Mouse (Mus musculus): Measurements from ENCODE around the gene Ifrd2.

The Ifrd2 gene

DNA sequence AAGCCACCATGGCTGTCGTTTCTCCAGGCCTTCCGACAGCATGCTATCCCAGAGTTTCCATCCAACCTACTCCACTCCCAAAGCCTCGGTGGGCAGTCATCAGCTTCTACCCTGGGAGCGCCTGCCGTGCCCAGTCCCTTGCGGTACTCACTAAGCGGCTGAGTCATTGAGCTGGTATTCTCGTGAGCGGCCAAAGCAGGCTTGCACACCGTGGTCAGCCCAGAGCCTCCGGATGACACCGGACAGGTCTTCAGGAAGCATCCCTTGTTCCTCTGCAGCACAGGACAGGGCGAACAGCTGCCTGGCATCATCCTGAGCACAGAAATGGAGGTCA lies 32.1 kb downstream of the Ifrd2 start:
- no peak for DNase-seq (ENCODE audit: extremely low read depth, low read depth, low spot score)

DNA sequence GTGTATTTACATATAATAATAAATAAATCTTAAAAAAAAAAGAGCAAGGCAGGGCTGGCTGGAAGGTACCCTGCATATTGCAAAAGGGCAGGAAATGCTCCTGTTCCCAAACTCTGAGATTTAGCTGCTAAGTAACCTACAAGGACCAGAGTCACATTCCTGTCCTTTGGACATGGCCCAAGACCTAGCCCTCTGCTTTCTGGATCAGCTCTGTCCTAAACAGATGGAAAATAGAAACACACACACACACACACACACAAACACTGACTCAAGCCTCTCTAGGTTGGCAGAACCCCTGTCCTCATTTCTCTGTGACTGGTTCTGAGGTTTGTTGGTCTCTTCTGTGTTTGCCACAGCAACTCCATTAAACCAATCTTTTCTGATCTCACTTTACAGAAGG lies 33.5 kb downstream of the Ifrd2 start:
- no peak for DNase-seq (ENCODE audit: extremely low read depth, low read depth, low spot score)

DNA sequence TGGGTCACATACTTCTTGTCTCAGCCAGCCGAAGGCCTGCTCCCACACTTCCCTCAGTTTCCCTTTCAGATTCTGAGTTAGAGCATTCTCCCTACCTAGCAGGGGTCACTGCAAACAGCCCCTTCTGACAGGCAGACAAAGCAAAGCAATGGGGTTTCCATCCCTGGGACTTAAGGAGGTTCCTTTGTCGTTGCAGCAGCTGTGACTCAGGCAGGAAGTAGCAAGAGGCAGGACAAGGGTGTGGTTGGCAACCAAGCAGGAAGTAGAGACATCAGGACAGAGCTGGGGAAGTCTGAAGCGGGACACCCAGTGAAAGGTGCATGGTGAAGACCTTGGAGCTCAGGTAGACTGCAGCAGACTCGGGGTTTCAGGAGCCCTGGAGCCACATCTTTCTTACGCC lies 37.1 kb downstream of the Ifrd2 start:
- DNase-seq (ENCODE audit: extremely low read depth, low read depth, low spot score): no peak

DNA sequence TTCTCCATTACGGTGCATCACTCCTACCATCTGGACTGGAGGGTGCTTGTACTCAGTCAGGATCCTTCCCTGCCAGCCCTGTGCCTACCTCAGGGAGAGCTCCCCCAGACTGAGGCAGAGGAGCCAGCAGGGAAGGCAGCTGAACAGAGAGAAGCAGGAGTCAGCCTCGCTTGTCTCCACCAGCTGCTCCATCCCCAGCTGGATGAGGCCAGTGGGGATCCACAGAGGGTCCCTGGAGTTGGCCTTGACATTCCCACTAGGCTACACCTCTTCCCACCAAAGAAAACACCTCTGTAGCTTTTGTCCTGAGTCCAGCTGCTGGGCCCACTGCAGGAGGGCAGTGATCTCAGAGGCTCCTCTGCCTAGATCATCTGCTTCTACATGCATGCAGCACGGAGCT lies 37.5 kb downstream of the Ifrd2 start:
- DNase-seq (ENCODE audit: extremely low read depth, low read depth, low spot score): no peak

DNA sequence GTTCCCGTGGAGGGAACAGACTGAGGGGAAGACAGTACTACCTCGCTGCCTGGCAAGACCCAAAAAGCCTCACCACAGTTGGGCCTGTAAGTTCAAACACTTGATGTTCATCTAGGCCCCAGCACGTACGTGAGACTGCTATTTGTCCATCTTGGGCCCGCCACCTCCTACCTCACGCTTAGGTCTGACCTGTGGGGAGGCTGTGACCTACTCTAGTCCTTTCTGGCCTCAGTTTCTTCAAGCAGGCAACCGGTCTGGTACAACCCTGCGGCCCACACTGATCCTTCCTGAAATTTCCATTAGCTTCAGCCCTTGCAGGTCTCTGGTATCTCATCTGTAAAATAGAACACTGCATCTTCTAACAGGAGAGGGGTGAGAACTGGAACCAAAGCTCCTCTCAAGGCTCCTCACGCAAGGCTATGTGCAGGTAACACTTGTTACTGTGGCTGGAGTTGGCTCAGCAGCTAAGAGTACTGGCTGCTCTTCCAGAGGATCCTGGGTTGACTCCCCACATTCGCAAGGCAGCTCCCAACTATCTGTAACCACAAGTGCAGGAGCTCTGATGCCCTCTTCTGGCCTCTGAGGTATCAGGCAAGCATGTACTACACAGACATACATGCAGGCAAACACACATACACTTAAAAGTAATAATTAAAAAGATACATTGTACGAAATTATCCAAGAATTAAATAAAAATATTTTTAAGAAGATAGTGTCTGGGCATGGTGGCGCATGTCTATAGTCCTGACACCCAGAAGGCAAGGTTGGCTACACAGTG lies 38.1 kb downstream of the Ifrd2 start:
- DNase-seq (ENCODE audit: extremely low read depth, low read depth, low spot score): no peak

DNA sequence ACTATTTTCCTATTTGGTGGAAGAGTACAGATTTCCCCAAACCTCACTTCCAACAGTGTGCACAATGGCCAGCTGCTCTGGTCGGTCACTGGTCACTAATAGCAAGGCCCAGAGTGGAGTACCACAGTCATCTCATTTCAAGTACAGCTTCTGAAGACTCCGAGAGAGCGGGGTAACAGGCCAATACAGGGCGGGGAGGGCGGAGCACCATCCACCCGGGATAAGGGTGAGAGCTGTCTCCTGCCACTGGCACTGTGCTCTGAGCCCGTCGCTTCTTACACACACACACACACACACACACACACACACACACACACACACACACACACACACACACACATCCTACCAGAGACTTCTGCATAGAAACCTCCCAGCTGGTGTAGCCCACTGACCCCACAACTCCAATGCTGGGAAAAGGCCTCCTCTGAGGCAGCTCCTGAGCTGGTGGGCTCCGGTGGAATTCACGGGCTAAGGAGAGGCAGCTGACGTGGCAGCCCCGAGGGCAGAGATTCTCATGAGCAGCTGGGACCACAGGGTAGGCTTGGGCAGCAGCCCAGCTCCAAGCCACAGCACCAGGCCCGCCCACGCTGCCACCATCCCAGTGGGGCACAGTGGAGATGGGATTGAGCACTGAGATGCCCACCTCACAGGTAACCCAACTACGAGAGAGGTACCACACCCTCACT lies 38.9 kb downstream of the Ifrd2 start:
- DNase-seq (ENCODE audit: extremely low read depth, low read depth, low spot score): no peak

DNA sequence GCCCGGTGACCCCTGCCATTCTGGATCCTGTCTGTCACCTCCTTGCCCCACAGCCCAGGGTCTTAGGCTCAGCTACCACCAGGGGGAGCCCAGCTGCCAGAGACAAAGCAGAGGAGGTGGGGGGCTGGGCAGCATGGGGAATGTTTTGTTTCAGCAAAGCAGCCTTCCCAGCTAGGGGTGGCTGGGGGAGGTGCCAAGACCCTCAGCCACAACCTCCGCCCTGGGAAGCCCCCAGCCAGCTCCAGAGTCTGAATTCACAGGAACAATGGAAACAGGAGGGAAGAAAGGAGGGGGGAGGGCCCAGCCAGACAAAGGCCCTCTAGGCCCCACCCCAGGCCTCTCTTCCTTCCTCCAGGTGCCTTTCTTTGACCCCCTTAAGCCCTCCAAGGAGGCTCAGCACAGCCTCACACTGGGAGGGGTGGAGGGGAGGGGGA lies 39.4 kb downstream of the Ifrd2 start:
- DNase-seq (ENCODE audit: extremely low read depth, low read depth, low spot score): no peak

DNA sequence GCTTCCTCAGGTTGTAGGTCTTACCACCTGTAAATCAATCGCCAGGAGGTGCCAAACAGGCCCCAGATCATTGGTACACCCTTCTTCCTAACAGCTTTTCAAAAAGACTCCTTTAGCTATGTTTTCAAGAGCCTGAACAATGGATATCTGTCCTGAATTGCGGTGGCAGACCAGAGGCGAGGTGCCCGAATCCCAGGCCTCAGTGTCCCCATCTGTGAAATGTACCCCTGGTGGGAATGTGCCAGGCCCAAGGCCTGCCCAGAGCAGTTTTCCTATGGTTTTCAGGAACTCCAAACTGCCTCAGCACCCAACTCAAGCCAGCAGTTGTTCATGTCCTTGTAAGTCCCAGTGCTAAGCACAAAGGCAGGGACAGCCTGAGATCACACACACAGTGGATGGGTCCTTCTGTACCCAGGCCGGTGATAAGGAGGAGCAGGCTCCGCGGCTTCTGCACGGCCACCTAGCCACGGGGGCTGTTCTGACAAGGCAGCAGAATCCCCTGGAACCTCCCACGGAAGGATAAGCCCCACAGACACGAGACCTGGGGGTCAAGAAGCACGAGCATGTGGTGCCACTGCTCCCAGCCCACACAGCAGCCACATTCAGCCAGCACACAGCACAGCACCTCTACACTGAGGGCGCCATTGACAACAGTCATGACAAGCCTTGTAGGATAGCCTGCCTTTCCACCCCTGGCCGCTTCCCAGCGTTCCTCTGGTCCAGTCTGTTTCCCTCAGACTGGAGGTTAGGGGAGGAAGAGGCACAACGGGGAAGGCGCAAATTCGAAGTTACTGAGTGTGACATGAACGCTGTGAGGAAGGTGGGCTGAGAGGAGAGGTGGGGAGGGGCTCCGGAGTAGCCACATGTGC lies 40.2 kb downstream of the Ifrd2 start:
- no peak for DNase-seq (ENCODE audit: extremely low read depth, low read depth, low spot score)

DNA sequence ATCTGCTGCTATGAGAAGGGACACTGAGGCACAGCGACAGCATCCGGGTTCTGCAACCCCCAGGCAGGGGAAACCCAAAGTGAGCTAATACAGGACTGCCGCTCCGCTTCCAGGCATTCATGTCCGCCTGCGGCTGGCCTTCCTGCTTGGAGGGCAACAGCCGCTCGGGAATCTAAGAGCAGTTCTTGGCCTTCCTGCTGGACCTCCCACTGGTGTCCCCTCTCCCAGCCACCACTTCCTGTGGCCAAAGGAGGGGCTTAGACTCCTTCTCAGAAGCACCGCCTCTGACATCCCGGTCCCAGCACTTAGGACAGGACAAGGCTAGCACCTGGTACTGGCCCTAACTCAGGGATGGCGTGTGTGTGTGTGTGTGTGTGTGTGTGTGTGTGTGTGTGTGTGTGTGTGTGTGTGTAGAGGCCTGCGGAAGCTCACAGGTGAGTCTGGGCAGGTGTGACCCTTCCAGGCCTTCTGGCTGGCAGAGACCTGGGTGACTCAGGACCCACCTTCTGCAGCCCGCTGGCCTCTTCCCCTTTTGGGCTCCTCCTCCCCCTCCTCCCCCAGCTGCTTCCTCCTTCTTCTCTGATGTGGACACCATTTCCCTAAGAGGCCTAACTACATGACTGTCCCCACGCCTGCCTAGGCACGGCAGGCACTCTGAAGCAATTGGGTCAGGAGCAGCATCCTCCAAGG lies 41.4 kb downstream of the Ifrd2 start:
- DNase-seq (ENCODE audit: extremely low read depth, low read depth, low spot score): no peak

DNA sequence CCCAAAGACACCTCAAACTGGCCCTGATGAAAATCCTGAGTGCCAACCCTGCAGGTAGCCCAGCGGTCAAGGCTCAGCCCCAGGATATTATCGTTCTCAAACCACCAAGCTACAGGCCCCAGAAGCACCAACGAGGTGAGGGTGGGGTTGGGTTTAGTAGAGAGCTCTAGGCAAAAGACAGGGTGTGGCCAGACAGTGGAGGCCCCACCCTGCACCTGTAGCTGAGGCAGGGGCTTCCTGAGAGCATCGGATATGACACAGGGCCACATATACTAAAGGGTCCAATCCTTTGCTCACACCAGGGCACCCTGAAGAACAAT lies 41.9 kb downstream of the Ifrd2 start:
- no peak for DNase-seq (ENCODE audit: extremely low read depth, low read depth, low spot score)

DNA sequence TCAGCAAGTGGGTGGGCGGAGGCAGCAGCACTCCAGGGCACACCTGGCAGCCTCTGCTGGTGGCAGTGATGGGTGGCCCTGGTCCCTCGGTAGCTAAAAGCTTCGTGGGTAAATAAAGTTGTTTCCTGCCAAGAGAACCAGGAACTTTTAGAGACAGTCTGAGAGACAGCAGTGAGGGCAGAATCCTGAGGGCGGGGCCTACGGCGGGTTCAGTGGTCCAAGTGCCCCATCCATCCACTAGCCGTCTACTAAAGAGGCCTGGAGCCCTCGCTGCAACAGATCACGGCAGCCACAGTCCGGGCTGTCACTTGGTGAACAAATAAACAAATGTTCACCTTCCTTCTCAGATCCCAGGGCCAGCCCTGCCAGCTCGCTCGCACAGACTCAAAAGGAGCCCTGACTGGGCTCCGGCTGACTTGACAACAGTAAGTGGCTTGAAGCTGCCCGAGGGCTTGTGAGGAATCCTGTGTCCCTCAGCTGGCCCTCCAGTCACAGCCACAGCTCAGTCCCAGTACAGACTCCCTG lies 42.5 kb downstream of the Ifrd2 start:
- no peak for DNase-seq (ENCODE audit: extremely low read depth, low read depth, low spot score)

DNA sequence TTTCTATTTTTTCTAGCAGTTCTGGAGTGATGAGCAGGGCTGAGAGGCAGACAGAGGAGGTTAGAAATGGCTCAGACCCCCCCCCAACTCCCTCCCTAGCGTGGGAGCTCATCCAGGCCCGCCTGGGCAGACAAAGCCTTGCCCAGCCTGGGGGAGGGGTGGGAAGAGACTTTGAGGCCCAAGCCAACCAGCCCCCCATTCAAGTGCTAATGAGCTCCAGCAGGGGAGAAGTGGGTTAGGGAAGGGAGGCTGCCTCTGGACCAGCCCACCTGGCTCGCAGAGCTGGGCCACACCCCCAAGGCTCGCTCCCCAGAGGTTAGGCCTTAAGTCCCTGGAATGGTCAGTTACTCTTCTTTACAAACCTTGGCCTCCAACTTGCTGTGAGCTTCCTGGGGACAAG lies 43.1 kb downstream of the Ifrd2 start:
- no peak for DNase-seq (ENCODE audit: extremely low read depth, low read depth, low spot score)

DNA sequence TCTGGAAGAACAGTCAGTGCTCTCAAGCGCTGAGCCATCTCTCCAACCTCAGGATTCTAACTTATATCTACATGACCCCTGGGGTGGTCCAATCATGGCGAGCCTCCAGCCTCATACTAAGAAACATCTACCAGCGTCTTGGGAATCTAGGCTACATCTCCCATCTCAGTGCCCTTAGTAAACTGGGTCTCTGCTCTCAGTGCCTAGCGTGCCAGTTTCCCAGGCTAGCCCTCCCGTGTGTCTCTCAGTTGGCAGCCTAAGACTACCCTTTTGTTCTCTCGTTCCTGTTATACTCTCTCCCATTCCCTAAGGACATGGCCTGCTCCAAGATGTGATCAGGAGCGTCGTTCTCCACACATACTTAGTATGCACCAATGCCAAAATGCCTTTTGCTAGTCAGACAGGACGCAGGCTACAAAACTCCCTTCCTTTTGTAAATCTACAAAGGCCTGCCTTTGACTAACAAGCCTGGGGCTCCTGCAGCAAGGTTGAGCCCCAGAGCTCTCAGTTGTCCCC lies 43.9 kb downstream of the Ifrd2 start:
- DNase-seq (ENCODE audit: extremely low read depth, low read depth, low spot score): no peak

DNA sequence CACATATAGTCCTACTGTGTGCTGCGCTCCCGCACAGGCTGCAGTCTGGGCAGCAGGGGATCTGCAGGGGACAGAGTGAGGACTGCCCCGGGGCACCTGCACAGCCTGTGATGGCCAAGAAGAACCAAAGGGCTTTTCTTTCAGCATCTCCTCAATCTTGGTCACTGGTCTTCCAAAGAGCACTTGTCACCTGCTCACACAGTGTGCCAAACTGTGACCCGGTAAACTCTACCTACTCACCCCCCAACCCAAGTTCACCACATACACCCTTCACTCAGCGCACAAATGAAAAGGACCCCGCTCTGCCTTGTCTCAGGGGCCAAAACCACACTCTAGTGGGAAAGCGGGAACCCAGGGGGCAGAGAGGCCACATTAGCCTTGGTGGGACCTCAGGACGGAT lies 44.4 kb downstream of the Ifrd2 start:
- DNase-seq (ENCODE audit: extremely low read depth, low read depth, low spot score): no peak

DNA sequence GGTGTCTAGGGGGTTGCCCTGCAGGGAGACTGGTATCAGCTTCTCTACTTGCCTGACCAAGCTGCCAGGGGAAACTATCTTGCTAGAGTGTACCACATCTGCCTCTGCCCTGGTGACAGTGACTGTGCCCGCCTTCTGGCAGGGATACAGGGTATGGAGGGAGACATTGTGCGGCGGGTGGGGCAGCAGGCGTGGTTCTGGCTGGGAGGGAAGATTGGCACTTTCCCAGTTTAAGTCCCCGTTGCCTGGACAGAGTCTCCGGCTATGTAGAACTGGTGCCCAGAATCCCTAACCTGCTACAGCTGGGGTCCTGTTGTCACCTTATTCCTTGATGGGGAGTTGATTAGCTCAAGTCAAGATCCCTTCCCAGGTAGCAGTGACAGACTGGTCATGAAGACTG lies 45.0 kb downstream of the Ifrd2 start:
- DNase-seq (ENCODE audit: extremely low read depth, low read depth, low spot score): no peak

DNA sequence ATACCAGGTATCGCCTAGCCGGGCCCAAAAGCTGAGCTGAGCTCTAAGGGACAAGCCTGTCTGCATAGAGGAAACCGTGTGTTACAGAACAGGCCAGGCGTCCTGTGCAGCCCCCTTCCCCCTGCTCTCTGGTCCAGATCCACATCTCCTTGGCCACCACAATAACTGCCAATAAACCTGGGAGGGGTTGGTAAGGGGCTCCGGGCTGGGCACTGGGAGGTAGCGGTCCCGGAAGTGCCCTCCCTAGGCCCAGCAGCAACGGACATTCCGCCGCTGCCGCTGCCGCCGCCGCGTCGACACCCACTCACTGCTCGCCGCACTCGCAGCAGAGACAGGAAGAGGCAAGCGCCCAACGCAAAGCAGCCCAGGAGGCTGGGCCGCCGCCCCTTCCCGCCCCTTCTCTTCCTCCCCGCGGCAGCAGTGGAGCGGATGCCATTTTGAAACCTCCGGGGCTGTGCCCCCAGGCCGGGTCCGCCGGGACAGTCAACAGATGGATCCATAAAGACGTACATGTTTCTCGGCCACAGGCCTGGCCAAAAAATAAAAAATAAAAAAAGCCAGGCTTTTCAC lies 45.7 kb downstream of the Ifrd2 start:
- no peak for DNase-seq (ENCODE audit: extremely low read depth, low read depth, low spot score)

DNA sequence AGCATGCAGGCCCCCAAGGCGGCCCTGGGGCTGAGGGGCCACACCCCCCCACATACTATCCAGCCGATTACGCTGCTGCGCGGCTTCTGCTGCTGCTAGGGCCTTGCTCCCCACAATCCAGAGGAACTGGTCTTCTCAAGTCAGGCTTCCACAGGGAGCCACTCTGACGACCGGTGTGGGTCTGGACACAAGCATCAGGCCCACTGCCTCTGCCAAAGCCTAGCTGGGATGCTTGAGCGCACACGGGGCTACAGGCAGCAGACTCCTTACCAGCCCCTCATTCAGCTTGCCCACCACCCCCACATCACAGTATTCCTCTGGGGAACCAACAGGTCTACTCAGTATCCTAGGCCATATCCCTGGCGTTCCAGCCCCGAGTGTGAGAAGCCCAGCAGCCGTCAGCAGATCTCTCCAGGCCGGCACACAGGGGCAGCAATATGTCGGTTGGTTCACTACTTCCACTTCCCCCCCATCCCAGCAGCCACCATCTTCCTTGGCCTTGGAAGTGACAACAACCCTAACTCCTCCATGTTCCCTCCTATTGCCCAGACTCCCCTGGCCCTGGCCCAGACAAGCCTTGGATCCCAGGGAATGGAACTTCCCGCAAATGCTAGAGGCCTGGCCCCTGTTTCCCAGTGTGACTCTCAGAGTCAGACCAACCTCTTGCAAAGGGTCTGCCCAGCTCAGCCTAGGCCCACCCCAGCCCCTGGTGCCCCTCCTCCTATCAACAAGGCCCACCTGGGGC lies 46.4 kb downstream of the Ifrd2 start:
- no peak for DNase-seq (ENCODE audit: extremely low read depth, low read depth, low spot score)

DNA sequence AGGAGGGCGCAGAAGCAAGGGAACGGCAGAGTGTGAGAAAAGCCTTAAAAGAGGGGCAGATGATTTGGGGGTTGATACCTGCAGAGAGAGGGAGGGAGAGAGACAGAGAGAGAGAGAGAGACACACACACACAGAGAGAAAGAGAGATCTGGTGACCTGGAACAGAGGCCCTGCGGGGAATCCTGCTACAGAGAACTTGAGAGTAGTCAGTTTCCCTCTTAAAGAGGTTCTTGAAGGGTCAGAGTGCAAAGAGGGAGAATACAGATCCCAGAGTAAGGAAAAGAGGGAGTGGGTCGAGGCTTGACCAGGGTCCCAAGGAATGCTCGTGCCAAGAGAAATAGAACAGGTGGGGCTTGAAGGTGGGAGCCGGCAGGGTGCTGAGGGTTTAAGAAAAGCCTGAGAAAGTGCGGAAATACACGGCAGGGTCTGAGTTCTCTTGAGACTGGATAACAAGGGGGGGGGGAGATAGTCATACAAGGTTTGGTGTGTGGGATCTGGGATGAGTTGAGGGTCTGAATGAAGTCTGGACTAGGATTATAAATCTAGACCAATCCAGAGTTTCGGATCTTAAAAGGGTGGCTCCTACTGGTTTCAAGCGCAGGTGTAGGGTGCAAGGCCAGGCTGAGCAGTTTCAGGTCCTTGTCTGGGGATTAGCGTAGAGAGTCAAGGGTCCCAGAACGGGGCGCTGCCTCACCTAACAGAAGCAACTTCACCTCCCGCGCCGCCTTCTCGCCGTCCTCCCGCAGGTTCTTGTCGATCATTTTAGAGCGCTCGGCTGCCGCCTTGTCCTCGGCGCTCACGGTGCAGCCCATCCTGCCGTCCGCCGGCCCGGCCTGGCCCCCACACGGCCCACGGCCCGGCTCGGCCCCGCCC lies 47.2 kb downstream of the Ifrd2 start:
- DNase-seq (ENCODE audit: extremely low read depth, low read depth, low spot score): no peak
